Mouse (Mus musculus) embryonic fibroblast, embryonic 13.5 days (primary cell): Measurements from ENCODE around the gene Fxr2. TPM values are rescaled to one million over a fixed set of nuclear protein-coding genes. Genes with fewer than 3 reads are reported as not detected.
A peak's percentile ranks its signal among the peaks of the same experiment; 100 is the strongest.
"Not testable (repeated sequence)": the region's sequence is repeated elsewhere in the genome, so short reads cannot be mapped to it uniquely, and the experiment has no call there.

Experiments used
- H3K27ac ChIP-seq: 2 replicates; pipeline ENCODE4 v1.5.1; 2012; ENCODE audit warnings: low read length, control low read depth, inconsistent platforms; ENCODE audit not compliant: insufficient read depth
- H3K4me1 ChIP-seq: 2 replicates; pipeline ENCODE4 v1.6.1; 2011; ENCODE audit warnings: low read length; ENCODE audit not compliant: control insufficient read depth, insufficient read depth
- H3K4me3 ChIP-seq: 2 replicates; pipeline ENCODE4 v1.5.1; 2011; ENCODE audit warnings: mild to moderate bottlenecking, control low read depth, low read length; ENCODE audit not compliant: insufficient read depth
- CTCF ChIP-seq: IDR thresholded peaks from 2 replicates; pipeline ENCODE4 v1.5.1; 2011; ENCODE audit warnings: mild to moderate bottlenecking, control low read depth, low read length, moderate library complexity, borderline replicate concordance; ENCODE audit not compliant: insufficient read depth
- POLR2A ChIP-seq: IDR thresholded peaks from 2 replicates; pipeline ENCODE4 v1.6.1; 2011; ENCODE audit warnings: low read depth, mild to moderate bottlenecking, control low read depth, low read length, moderate library complexity
- polyA plus RNA-seq: library from polyadenylated mRNA; stranded (reverse); fragments of >200 nt; gene quantifications from 2 replicates; pipeline ENCODE4 v1.2.4, GENCODE M21; 2011; ENCODE audit warnings: low read depth; ENCODE audit not compliant: missing spikeins, insufficient read length

Gene Fxr2
- polyA plus RNA-seq, 1 experiment = 71.7 TPM

- Histone ChIP-seq H3K4me3 (no peak overlapping the region), H3K27ac (no peak overlapping the region), H3K4me1 (peaks cover 2% of the 10 kb centered on the region; the same call in 1 of the 2 replicates)
- no peak for TF ChIP-seq CTCF
- no peak for TF ChIP-seq POLR2A
Observed at GRCm38 (mm10) chr11:69623006-69623405, 9.8 kb upstream of the Fxr2 start.

GRCm38 (mm10) chr11:69624339-69624738 lies 8.5 kb upstream of the Fxr2 start:
- H3K4me3 ChIP-seq = not testable (repeated sequence)

GRCm38 (mm10) chr11:69628286-69628685 lies 4.5 kb upstream of the Fxr2 start:
- Histone ChIP-seq H3K4me1 (no peaks in the 10 kb centered on the region), H3K27ac (no peak overlapping the region), H3K4me3 (no peak overlapping the region)
- TF ChIP-seq POLR2A (peak; percentile 18; the same call in 1 of the 2 replicates), CTCF (peak; percentile 99)

More at GRCm38 (mm10) chr11:69624339-69624738, 8.5 kb upstream of the Fxr2 start:
- H3K4me1 ChIP-seq, H3K27ac ChIP-seq: not testable (repeated sequence)

GRCm38 (mm10) chr11:69629802-69630201 lies 3.0 kb upstream of the Fxr2 start:
- no peak overlapping the region for H3K4me3 ChIP-seq
- no peaks in the 10 kb centered on the region for H3K4me1 ChIP-seq
- no peak for TF ChIP-seq POLR2A
- no peak for TF ChIP-seq CTCF
- H3K27ac ChIP-seq = no peak overlapping the region

GRCm38 (mm10) chr11:69633128-69633866 lies 507 bp downstream of the Fxr2 start:
- 0 out of 2 replicates have a peak, but pooled peaks cover 2% of the 10 kb centered on the region for H3K4me1 ChIP-seq
- H3K27ac ChIP-seq = peak overlapping the region; percentile 57
- peak overlapping the region; percentile 88 for H3K4me3 ChIP-seq
- TF ChIP-seq CTCF (no peak), POLR2A (no peak)

- Histone ChIP-seq H3K4me3 (no peak overlapping the region), H3K27ac (no peak overlapping the region), H3K4me1 (0 out of 2 replicates have a peak, but pooled peaks cover 2% of the 10 kb centered on the region)
- no peak for TF ChIP-seq POLR2A
- TF ChIP-seq CTCF = no peak
Observed at GRCm38 (mm10) chr11:69635471-69635870, 2.7 kb downstream of the Fxr2 start.

- TF ChIP-seq POLR2A = no peak
- no peak for TF ChIP-seq CTCF
- H3K27ac ChIP-seq = no peak overlapping the region
- no peaks in the 10 kb centered on the region for H3K4me1 ChIP-seq
- no peak overlapping the region for H3K4me3 ChIP-seq
Observed at GRCm38 (mm10) chr11:69645860-69646259, 13.1 kb downstream of the Fxr2 start.

GRCm38 (mm10) chr11:69653399-69653798 lies 20.6 kb downstream of the Fxr2 start:
- Histone ChIP-seq H3K4me1 (0 out of 2 replicates have a peak, but pooled peaks cover 4% of the 10 kb centered on the region), H3K4me3 (no peak overlapping the region), H3K27ac (no peak overlapping the region)
- TF ChIP-seq CTCF = no peak
- TF ChIP-seq POLR2A = no peak

- Histone ChIP-seq H3K4me1 (0 out of 2 replicates have a peak, but pooled peaks cover 4% of the 10 kb centered on the region), H3K4me3 (no peak overlapping the region), H3K27ac (no peak overlapping the region)
- no peak for TF ChIP-seq CTCF
- TF ChIP-seq POLR2A = no peak
Observed at GRCm38 (mm10) chr11:69654760-69655159, 22.0 kb downstream of the Fxr2 start.

- H3K4me1 ChIP-seq = 0 out of 2 replicates have a peak, but pooled peaks cover 4% of the 10 kb centered on the region
- TF ChIP-seq POLR2A = no peak
- TF ChIP-seq CTCF = peak; percentile 80
- H3K27ac ChIP-seq = no peak within 1 kb of the TSS
- H3K4me3 ChIP-seq = no peak within 1 kb of the TSS
Observed at GRCm38 (mm10) chr11:69655264-69656064, 22.7 kb downstream of the Fxr2 start, which contains the start of gene Sox15. Gene Sox15 (plus strand): TSS chr11:69655314.
